Mouse (Mus musculus): ENCODE measurements around the gene Mon2. TPM values are rescaled to one million over a fixed set of nuclear protein-coding genes. Genes with fewer than 3 reads are reported as not detected.

Gene Mon2
- polyA plus RNA-seq, 1 experiment from 2014 or later = 29.9 TPM

DNA sequence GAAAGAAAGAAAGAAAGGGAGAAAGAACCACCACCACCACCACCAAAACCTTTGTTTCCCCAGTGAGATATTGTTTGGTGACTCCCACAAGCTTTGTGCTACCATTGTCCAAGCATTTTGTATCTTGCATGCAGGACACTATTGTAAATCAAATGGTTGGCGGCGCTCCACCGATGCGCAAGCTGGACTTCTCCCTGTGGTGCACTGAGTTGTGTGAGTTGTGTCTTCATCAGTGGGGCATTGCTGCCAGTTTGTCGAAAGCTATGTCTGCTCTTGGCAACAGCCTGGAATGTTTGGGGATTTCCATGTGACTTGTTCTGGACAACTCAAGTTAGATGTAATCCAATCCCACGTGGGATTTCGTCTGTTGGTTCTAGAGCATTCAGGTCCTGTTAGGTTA is 18.2 kb upstream of the Mon2 start:
- Histone ChIP-seq H3K9me3 (no peaks in the 10 kb centered on the region), H3K9ac (no peak overlapping the region), H3K27ac (no peak overlapping the region), H3K36me3 (no peaks in the 10 kb centered on the region), H3K27me3 (no peaks in the 10 kb centered on the region), H3K4me1 (no peaks in the 10 kb centered on the region), H3K4me3 (no peak overlapping the region), H3K4me2 (no peak overlapping the region)
- 81% methylated on average over 7 of the region's 7 CpGs for WGBS
- no peak for ATAC-seq (ENCODE audit: insufficient number of reproducible peaks, low FRiP score, low TSS enrichment, low read depth)

DNA sequence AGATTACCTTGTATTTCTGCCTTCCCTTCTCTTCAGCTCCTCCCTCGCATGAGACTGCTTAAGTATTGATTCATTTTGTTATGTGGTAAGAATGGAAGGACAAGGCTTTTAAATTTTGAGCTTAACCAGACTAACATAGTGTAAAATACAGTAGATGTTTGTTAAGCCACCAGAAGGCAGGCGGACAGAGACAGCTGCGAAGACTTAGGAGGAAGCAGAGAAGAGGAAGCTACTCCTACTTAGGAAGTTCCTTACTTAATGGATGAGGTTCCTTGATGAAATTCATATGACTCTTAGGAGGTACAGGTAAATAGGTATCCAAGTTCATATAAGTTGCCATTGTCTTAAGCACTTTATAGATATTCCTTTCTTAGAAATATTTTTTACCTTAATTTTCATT is 16.3 kb upstream of the Mon2 start:
- no peaks in the 10 kb centered on the region for H3K4me1 ChIP-seq
- H3K27me3 ChIP-seq = no peaks in the 10 kb centered on the region
- H3K9me3 ChIP-seq = no peaks in the 10 kb centered on the region
- ATAC-seq (ENCODE audit: insufficient number of reproducible peaks, low FRiP score, low TSS enrichment, low read depth) = no peak
- no peaks in the 10 kb centered on the region for H3K36me3 ChIP-seq
- H3K27ac ChIP-seq = no peak overlapping the region
- no peak overlapping the region for H3K4me2 ChIP-seq
- H3K4me3 ChIP-seq = no peak overlapping the region
- 59% methylated on average over 3 of the region's 3 CpGs for WGBS
- no peak overlapping the region for H3K9ac ChIP-seq

DNA sequence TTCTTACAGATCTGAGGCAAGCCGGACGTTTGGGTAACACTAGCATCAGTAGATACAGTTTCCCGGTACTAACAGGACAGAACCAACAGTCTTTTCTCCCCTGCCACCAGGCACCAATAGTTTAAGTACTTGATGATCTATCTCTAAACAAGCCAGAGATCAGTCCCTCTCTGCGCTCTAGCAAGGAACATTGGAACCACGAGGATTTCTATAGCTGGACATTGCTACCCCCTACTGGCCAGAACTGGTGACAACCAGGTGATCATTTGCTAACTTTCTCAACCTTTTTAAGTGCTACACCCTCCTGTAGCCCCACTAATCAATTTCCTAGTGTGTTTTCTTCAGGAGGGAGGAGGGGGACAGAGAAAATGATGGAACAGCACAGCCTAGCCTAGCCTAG is 15.4 kb upstream of the Mon2 start:
- ATAC-seq (ENCODE audit: insufficient number of reproducible peaks, low FRiP score, low TSS enrichment, low read depth) = no peak
- H3K4me2 ChIP-seq = no peak overlapping the region
- H3K4me3 ChIP-seq = no peak overlapping the region
- no peaks in the 10 kb centered on the region for H3K36me3 ChIP-seq
- no peaks in the 10 kb centered on the region for H3K9me3 ChIP-seq
- H3K27me3 ChIP-seq = no peaks in the 10 kb centered on the region
- WGBS = 33% methylated on average over 5 of the region's 5 CpGs
- no peaks in the 10 kb centered on the region for H3K4me1 ChIP-seq
- no peak overlapping the region for H3K9ac ChIP-seq
- no peak overlapping the region for H3K27ac ChIP-seq

DNA sequence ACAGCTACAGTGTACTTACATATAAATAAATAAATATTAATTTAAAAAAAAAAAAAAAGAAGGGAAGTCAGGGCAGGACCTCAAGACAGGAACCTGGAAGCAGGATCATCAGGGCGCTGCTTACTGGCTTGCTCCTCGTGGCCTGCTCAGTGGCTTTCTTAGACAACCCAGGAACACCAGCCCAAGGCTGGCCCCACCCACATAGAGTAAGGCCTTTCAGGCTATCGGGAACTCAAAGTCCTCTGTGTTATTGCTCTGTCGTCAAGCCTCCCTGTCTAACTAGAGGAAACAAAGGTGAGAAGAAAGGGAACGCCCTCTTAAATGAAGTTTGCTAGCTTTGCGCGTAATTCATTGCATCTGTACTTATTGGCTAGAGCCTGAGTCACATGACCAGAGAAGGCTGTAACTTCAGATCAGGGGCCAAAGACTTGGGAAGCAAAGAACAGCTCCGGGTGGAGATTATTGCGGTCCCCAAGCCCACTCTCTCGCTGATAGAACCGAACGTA is 13.2 kb upstream of the Mon2 start:
- no peaks in the 10 kb centered on the region for H3K27me3 ChIP-seq
- WGBS = 74% methylated on average over 12 of the region's 12 CpGs
- no peak overlapping the region for H3K4me3 ChIP-seq
- H3K9me3 ChIP-seq = no peaks in the 10 kb centered on the region
- H3K4me1 ChIP-seq = peaks cover 5% of the 10 kb centered on the region; the same call in 1 of the 2 replicates
- H3K9ac ChIP-seq = no peak overlapping the region
- no peak overlapping the region for H3K27ac ChIP-seq
- no peak for ATAC-seq (ENCODE audit: insufficient number of reproducible peaks, low FRiP score, low TSS enrichment, low read depth)
- H3K4me2 ChIP-seq = no peak overlapping the region
- H3K36me3 ChIP-seq = no peaks in the 10 kb centered on the region

DNA sequence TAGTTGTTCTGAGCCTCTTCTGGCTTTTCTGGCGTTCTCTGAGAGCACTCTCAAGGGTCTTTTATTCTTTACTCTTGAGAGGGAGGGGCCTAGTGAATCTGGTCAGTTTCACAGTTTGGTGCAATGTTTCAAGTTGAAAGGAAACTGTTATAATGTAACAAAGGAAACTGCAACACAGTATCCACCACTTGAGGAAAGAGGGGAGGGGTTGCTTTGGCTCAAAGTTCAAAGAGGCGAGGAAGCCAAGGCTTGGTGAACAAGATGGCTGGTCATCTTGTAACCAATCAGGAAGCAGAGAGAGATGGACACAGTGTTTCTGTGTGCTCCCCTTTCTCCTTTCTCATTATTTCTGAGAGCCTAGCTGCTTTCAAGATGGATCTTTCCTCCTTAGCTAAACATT is 10.5 kb upstream of the Mon2 start:
- Histone ChIP-seq H3K27me3 (no peaks in the 10 kb centered on the region), H3K27ac (no peak overlapping the region), H3K4me3 (no peak overlapping the region), H3K9me3 (no peaks in the 10 kb centered on the region), H3K36me3 (no peaks in the 10 kb centered on the region), H3K4me1 (peaks cover 5% of the 10 kb centered on the region; the same call in 1 of the 2 replicates), H3K4me2 (no peak overlapping the region), H3K9ac (no peak overlapping the region)
- WGBS = 75% methylated on average over 2 of the region's 2 CpGs
- ATAC-seq (ENCODE audit: insufficient number of reproducible peaks, low FRiP score, low TSS enrichment, low read depth) = no peak

DNA sequence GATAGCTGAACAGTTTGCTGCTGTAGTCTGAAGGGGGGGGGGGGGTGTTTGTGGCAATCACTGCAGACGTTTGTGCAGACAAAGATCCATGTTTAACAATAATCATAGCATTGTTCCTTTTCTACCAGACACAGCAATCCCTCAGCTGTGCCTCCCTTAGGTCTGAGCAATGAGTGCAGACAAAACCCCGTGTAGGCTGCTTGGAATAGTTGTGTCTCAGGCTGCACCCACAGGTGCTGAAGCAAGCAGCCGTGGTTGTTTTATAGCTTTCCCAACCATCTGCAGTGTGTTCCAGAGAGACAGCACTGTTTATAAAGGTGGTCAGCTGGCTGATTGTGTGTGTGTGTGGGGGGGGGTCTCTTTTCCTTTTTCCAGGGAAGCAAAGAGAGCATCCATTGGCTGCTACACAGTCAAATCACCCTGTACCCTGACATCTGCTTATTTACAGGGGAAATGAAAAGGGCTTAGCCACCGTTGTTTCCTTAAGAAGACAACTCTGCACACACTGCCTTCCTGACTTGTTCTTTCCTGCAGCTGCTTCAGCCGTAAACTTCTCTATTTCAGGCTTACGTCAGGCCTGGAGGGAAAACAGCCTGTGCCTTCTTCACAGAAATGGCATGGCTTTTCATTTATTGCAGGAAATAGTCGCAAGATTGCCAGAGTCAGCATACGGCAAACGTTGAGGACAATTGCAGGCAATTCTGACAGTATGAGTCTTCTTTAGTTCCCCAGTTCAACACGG is 8.8 kb upstream of the Mon2 start:
- Histone ChIP-seq H3K9ac (no peak overlapping the region), H3K4me1 (peaks cover 5% of the 10 kb centered on the region; the same call in 1 of the 2 replicates), H3K4me3 (no peak overlapping the region), H3K27ac (no peak overlapping the region), H3K4me2 (no peak overlapping the region), H3K9me3 (no peaks in the 10 kb centered on the region), H3K27me3 (no peaks in the 10 kb centered on the region), H3K36me3 (no peaks in the 10 kb centered on the region)
- ATAC-seq (ENCODE audit: insufficient number of reproducible peaks, low FRiP score, low TSS enrichment, low read depth) = no peak
- 24% methylated on average over 10 of the region's 10 CpGs for WGBS

DNA sequence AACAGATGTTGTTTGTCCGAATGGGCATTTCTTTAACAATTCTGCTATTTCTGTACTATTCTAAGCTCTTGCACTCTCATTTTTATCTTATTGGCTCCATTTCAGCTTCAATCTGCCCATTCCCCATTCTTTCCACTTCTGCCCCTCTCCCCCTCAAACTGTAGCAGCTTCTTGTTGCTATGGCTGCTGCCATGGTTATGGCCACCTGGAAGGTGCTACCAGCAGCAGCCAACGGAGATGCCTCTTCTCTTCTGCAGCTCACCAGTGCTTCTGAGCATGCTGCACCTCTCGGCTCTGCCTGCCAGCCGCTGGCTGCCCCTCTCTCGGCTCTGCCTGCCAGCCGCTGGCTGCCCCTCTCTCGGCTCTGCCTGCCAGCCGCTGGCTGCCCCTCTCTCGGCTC is 8.0 kb upstream of the Mon2 start:
- ATAC-seq (ENCODE audit: insufficient number of reproducible peaks, low FRiP score, low TSS enrichment, low read depth) = no peak

DNA sequence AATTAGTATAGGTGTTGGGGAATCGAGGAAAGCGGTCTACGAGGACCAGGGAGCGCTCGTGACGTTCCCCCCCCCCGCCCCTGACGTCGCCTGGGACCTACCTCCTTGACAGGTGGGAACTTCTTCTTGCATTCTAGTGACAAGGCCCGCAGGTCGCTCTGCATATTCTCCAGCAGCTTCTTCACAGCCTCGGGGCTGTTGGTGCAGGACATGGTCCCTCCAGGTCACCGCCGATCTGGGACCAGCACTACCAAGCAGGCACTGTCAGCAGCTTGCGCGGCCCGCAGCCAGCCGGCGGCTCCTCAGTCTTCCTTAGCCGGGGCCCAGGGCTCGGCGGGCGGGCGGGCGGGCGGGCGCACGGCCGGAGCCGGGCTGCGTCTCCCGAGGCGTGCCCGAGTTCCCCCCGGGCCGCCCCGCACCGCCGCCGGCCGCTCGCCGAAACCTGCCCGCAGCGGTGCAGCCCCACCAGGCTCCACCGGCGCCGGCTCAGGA is 508 bp downstream of the Mon2 start:
- no peaks in the 10 kb centered on the region for H3K9me3 ChIP-seq
- H3K4me2 ChIP-seq = peak overlapping the region; percentile 64
- H3K4me3 ChIP-seq = peak overlapping the region; percentile 92
- peak; percentile 59 for ATAC-seq (ENCODE audit: insufficient number of reproducible peaks, low FRiP score, low TSS enrichment, low read depth)
- peaks cover 7% of the 10 kb centered on the region for H3K4me1 ChIP-seq
- H3K27ac ChIP-seq = peak overlapping the region; percentile 81
- H3K9ac ChIP-seq = peak overlapping the region; percentile 87
- H3K27me3 ChIP-seq = no peaks in the 10 kb centered on the region
- H3K36me3 ChIP-seq = no peaks in the 10 kb centered on the region
- WGBS = 0% methylated on average over 37 of the region's 48 CpGs

More for the DNA sequence above, 8.0 kb upstream of the Mon2 start:
- Histone ChIP-seq H3K27ac (no peak overlapping the region), H3K27me3 (no peaks in the 10 kb centered on the region), H3K9ac (no peak overlapping the region), H3K4me2 (no peak overlapping the region), H3K9me3 (no peaks in the 10 kb centered on the region), H3K4me3 (no peak overlapping the region), H3K36me3 (no peaks in the 10 kb centered on the region), H3K4me1 (peaks cover 5% of the 10 kb centered on the region; the same call in 1 of the 2 replicates)
- 58% methylated on average over 9 of the region's 9 CpGs for WGBS

DNA sequence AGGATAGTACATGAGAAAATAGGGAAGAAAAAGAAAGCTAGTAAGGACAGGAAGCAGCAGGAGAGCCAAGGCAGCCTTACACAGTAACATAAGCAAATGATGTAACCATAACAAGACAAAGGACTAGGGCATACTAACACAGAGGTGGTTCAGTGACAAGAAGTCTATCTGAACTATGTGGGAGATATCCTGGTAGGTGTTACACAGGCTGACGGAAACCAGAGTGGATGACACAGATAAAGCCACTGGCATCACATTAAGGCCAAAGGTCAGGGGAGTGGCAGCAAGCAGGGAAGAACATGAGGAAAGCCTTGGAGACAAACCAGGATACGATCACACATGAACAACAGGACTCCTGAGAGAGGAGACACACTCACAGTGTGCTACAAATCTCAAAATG is 4.3 kb downstream of the Mon2 start:
- no peak overlapping the region for H3K9ac ChIP-seq
- 90% methylated on average over 2 of the region's 2 CpGs for WGBS
- no peaks in the 10 kb centered on the region; the same call in 1 of the 2 replicates for H3K9me3 ChIP-seq

DNA sequence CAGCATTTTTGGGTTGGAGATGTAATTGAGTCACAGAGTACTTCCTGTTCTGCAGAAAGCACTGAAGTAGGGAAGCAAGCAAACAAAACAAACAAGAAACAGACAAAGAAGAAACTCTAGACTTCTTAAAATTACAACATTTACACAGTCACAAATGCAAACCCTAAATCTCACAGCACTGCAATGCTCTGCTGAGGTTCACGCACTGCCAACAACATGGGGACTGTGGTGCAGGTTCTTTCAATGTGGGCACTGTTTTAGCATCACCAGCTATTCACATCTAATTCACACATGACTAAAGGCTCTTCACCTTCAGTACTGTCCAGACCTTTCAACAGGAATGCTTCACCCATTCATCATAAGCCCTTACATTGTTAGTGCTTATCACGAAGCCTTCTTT is 13.3 kb downstream of the Mon2 start:
- H3K36me3 ChIP-seq = peaks cover 7% of the 10 kb centered on the region; the same call in 1 of the 2 replicates
- ATAC-seq (ENCODE audit: insufficient number of reproducible peaks, low FRiP score, low TSS enrichment, low read depth) = no peak
- H3K9me3 ChIP-seq = no peaks in the 10 kb centered on the region
- no peak overlapping the region for H3K4me2 ChIP-seq
- no peak overlapping the region for H3K9ac ChIP-seq
- WGBS = 94% methylated on average over 2 of the region's 2 CpGs
- no peaks in the 10 kb centered on the region for H3K27me3 ChIP-seq
- no peak overlapping the region for H3K27ac ChIP-seq
- no peaks in the 10 kb centered on the region for H3K4me1 ChIP-seq
- no peak overlapping the region for H3K4me3 ChIP-seq

More for the DNA sequence above, 4.3 kb downstream of the Mon2 start:
- H3K27me3 ChIP-seq = no peaks in the 10 kb centered on the region
- H3K4me2 ChIP-seq = no peak overlapping the region
- peaks cover 13% of the 10 kb centered on the region for H3K36me3 ChIP-seq
- H3K4me1 ChIP-seq = peaks cover 7% of the 10 kb centered on the region
- H3K4me3 ChIP-seq = no peak overlapping the region
- no peak overlapping the region for H3K27ac ChIP-seq
- ATAC-seq (ENCODE audit: insufficient number of reproducible peaks, low FRiP score, low TSS enrichment, low read depth) = no peak

DNA sequence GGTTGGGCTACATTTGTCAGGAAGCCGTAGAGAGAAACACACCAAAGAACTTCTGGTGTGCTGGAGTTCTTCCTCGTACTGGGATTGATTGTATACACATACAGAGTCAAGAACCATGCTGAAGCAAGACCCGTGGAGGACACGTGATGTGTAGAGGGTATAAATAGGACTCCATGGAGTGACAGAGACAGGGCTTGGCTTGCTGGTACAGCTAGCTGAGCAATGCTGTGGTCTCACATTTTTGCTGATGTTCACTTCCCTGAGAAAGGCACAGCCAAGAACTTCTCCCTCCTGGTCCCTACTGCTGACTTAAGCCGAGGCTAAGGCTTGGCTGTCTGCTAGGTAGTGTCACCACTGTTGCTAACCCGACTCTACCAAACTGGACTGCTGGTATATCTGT is 15.5 kb downstream of the Mon2 start:
- 91% methylated on average over 6 of the region's 6 CpGs for WGBS
- H3K36me3 ChIP-seq = peaks cover 9% of the 10 kb centered on the region; the same call in 1 of the 2 replicates
- H3K9me3 ChIP-seq = no peaks in the 10 kb centered on the region

DNA sequence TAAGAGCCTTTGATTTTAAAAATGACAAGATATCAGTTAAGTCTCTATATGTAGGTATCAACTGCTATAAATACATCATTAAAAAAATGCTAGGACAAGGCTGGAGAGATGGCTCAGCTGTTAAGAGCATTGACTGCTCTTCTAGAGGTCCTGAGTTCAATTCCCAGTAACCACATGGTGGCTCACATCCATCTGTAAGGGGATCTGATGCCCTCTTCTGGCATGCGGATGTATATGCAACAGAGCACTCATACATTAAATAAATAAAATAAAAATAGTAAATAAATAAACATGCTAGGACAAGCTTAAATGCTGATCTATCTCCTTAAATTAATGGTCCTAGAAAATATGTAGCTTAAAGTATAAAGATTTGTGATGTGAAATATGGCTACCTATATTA is 19.2 kb downstream of the Mon2 start:
- H3K27me3 ChIP-seq = no peaks in the 10 kb centered on the region
- H3K4me1 ChIP-seq = no peaks in the 10 kb centered on the region
- no peak for ATAC-seq (ENCODE audit: insufficient number of reproducible peaks, low FRiP score, low TSS enrichment, low read depth)
- WGBS = 80% methylated on average over 1 of the region's 1 CpGs
- no peak overlapping the region for H3K27ac ChIP-seq
- no peaks in the 10 kb centered on the region for H3K9me3 ChIP-seq
- no peak overlapping the region for H3K4me2 ChIP-seq
- H3K9ac ChIP-seq = no peak overlapping the region
- no peak overlapping the region for H3K4me3 ChIP-seq
- H3K36me3 ChIP-seq = peaks cover 15% of the 10 kb centered on the region; the same call in 1 of the 2 replicates

More for the DNA sequence above, 15.5 kb downstream of the Mon2 start:
- Histone ChIP-seq H3K4me3 (no peak overlapping the region), H3K4me1 (no peaks in the 10 kb centered on the region), H3K9ac (no peak overlapping the region), H3K27me3 (no peaks in the 10 kb centered on the region), H3K27ac (no peak overlapping the region), H3K4me2 (no peak overlapping the region)
- no peak for ATAC-seq (ENCODE audit: insufficient number of reproducible peaks, low FRiP score, low TSS enrichment, low read depth)

Measured in limb, embryonic 15.5 days (tissue).